Mouse (Mus musculus) liver, embryonic 14.5 days (tissue): Measurements from ENCODE around the gene Casc3. TPM values are rescaled to one million over a fixed set of nuclear protein-coding genes. Genes with fewer than 3 reads are reported as not detected.

Experiments
- ATAC-seq: fragments of 200-750 bp; cut with Nextera tagmentation; 2 replicates; pipeline ENCODE4 v1.8.0; 2017; ENCODE audit warnings: moderate number of reproducible peaks, mild to moderate bottlenecking, moderate library complexity; ENCODE audit not compliant: insufficient read depth
- DNase-seq, 3 experiments: peaks; one replicate each; pipeline ENCODE4 v3.0.0-alpha.2; 2012 to 2013; ENCODE audit warnings: low read depth in 3 of 3, low spot score in 3 of 3
- H3K27ac ChIP-seq: fragments of 300-500 bp; sonication (generic); 2 replicates; pipeline ENCODE4 v1.5.1; 2014; ENCODE audit warnings: moderate library complexity, mild to moderate bottlenecking, control low read depth, inconsistent platforms
- H3K27me3 ChIP-seq: fragments of 300-500 bp; sonication (generic); 2 replicates; pipeline ENCODE4 v1.6.1; 2014; ENCODE audit warnings: mild to moderate bottlenecking, low read length, moderate library complexity; ENCODE audit not compliant: control insufficient read depth, insufficient read depth
- H3K36me3 ChIP-seq: fragments of 300-500 bp; sonication (generic); replicated peaks from 2 replicates; pipeline ENCODE4 v1.6.1; 2014; ENCODE audit warnings: low read depth; ENCODE audit not compliant: control insufficient read depth, insufficient read depth
- H3K4me1 ChIP-seq, 2 experiments: fragments of 200-500 bp in 1 of 2; fragments of 300-500 bp in 1 of 2; sonication (generic) in 1 of 2; replicated peaks; 2 replicates each; pipeline ENCODE4 v1.6.1; 2012 to 2014; ENCODE audit warnings: antibody characterized with exemption in 1 of 2, inconsistent platforms in 1 of 2, low read length in 1 of 2; ENCODE audit not compliant: control insufficient read depth in 2 of 2, insufficient read depth in 2 of 2
- H3K4me2 ChIP-seq: fragments of 300-500 bp; sonication (generic); 2 replicates; pipeline ENCODE4 v1.6.1; 2014; ENCODE audit warnings: low read depth, mild to moderate bottlenecking, control low read depth, moderate library complexity
- H3K4me3 ChIP-seq, 2 experiments: fragments of 200-500 bp in 1 of 2; fragments of 300-500 bp in 1 of 2; sonication (generic) in 1 of 2; 2 replicates each; pipeline ENCODE4 v1.5.1; 2012 to 2014; ENCODE audit warnings: low read depth in 2 of 2, low read length in 2 of 2, mild to moderate bottlenecking in 2 of 2, control low read depth in 1 of 2, inconsistent platforms in 1 of 2, moderate library complexity in 1 of 2; ENCODE audit not compliant: insufficient read depth in 1 of 2
- H3K9ac ChIP-seq: fragments of 300-500 bp; sonication (generic); replicated peaks from 2 replicates; pipeline ENCODE4 v1.6.1; 2014; ENCODE audit warnings: mild to moderate bottlenecking, control low read depth, moderate library complexity
- H3K9me3 ChIP-seq: fragments of 300-500 bp; sonication (generic); 2 replicates; pipeline ENCODE4 v1.6.1; 2016; ENCODE audit warnings: low read length, mixed read lengths; ENCODE audit not compliant: control insufficient read depth
- CTCF ChIP-seq: IDR thresholded peaks from 2 replicates; pipeline ENCODE4 v1.5.1; 2016; ENCODE audit warnings: antibody characterized with exemption, low read depth, control low read depth
- EP300 ChIP-seq: IDR thresholded peaks from 2 replicates; pipeline ENCODE4 v1.6.1; 2016; ENCODE audit warnings: antibody characterized with exemption, low read depth
- WGBS: fragments of 180-500 bp; shearing (Covaris S2); extraction: QIAGEN DNeasy Blood & Tissue Kit; methylation state at CpG from one replicate; pipeline ENCODE4 v1.1.7; 2014; ENCODE audit not compliant: insufficient replicate concordance; 5-methylcytosine and 5-hydroxymethylcytosine counted together
- polyA plus RNA-seq, 2 experiments: library from polyadenylated mRNA; depleted of rRNA in 1 of 2; stranded (reverse) in 1 of 2; unstranded in 1 of 2; fragments of >200 nt; fragmentation: Nextera tagmentation in 1 of 2; extraction: Ambion mirVana in 1 of 2; gene quantifications; 2 replicates each; pipeline versions ENCODE4 v1.2.1 to v1.2.3; 2012 to 2014

Gene Casc3
- polyA plus RNA-seq, 2 experiments = 11.5 to 12.7 TPM

DNA sequence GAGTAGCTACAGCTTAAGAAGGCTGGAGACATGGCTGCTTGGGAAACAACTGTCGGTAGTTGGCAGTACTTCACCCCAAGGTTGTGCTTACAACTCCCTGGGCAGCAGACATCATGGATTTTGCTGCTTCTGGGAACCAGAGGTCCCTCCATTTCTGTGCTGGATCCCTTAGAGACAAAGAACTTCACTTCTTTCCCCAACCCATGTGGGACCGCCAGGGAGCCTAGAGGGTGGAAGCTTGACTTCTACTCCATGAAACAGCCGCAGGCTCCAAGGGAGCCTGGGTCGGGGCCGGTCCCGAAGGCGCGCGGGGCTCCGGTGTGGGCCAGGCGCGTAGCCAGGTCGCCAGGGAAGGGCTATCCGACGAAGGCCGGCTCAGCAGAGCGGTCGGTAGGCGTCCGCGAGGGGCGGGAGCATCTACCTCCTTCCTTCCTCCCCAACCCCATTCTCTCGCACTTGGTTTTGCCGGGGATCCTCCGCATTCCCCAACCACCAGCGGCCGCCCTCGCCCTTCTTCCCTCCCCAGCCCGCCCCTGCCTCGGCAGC is 10.2 kb upstream of the Casc3 start:
- peak; percentile 68 for ATAC-seq

GRCm38 (mm10) chr11:98795015-98795713 is 9.5 kb upstream of the Casc3 start, which contains the start of gene Msl1:
Msl1 (plus strand) TSS chr11:98795516.
- WGBS = under 1% methylated on average over 78 of the region's 89 CpGs
- no peaks in the 10 kb centered on the region for H3K27me3 ChIP-seq
- peak within 1 kb of the TSS; percentile 79 for H3K27ac ChIP-seq
- H3K9ac ChIP-seq = peak within 1 kb of the TSS; percentile 98
- ATAC-seq (peak; percentile 78), DNase-seq (peak; percentile 65 to 72 (median 69))
- no peaks in the 10 kb centered on the region for H3K9me3 ChIP-seq
- H3K4me1 ChIP-seq = peaks cover 15 to 24% of the 10 kb centered on the region in 2 experiments
- H3K36me3 ChIP-seq = peaks cover 18% of the 10 kb centered on the region
- peak within 1 kb of the TSS; percentile 95 for H3K4me2 ChIP-seq
- H3K4me3 ChIP-seq = peak within 1 kb of the TSS; percentile 85 to 99
- TF ChIP-seq EP300 (no peak), CTCF (no peak)

More for the DNA sequence above, 10.2 kb upstream of the Casc3 start:
- Histone ChIP-seq H3K36me3 (peaks cover 12% of the 10 kb centered on the region), H3K27ac (peak overlapping the region; percentile 79), H3K9me3 (no peaks in the 10 kb centered on the region), H3K9ac (peak overlapping the region; percentile 98), H3K27me3 (no peaks in the 10 kb centered on the region), H3K4me1 (peaks cover 19 to 28% of the 10 kb centered on the region in 2 experiments), H3K4me3 (peak overlapping the region; percentile 85 to 99), H3K4me2 (peak overlapping the region; percentile 95)
- DNase-seq = peak in 1 of 3 experiments; percentile 56
- under 1% methylated on average over 26 of the region's 30 CpGs for WGBS
- TF ChIP-seq CTCF (peak; percentile 44), EP300 (no peak)

DNA sequence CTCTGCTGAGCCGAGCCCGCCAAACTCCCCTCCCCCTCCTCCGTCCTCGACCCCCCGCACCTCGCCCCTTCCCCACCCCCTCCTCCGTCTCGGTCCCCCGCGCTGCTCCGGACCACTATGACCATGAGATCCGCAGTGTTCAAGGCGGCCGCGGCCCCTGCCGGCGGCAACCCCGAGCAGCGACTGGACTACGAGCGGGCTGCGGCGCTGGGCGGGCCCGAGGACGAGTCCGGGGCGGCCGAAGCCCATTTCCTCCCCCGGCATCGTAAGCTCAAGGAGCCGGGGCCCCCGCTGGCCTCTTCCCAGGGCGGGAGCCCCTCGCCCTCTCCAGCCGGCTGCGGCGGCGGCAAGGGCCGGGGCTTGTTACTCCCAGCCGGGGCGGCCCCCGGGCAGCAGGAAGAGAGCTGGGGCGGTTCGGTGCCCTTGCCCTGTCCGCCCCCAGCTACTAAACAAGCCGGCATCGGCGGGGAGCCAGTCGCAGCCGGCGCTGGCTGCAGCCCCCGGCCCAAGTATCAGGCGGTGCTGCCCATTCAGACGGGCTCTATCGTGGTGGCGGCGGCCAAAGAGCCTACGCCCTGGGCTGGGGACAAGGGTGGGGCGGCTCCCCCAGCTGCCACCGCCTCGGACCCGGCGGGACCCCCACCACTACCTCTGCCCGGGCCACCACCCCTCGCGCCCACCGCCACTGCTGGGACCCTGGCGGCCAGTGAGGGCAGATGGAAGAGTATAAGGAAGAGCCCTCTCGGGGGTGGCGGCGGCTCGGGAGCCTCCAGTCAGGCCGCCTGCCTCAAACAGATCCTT is 8.8 kb upstream of the Casc3 start:
- peak overlapping the region; percentile 95 for H3K4me2 ChIP-seq
- H3K9ac ChIP-seq = peak overlapping the region; percentile 98
- WGBS = under 1% methylated on average over 68 of the region's 74 CpGs
- no peak for DNase-seq
- TF ChIP-seq CTCF = peak; percentile 40; the same call in 1 of the 2 replicates
- no peak for TF ChIP-seq EP300
- H3K9me3 ChIP-seq = no peaks in the 10 kb centered on the region
- peak overlapping the region; percentile 79 for H3K27ac ChIP-seq
- peak overlapping the region; percentile 85 to 99 for H3K4me3 ChIP-seq
- no peaks in the 10 kb centered on the region for H3K27me3 ChIP-seq
- peak; percentile 64 for ATAC-seq
- peaks cover 15 to 21% of the 10 kb centered on the region in 2 experiments for H3K4me1 ChIP-seq
- H3K36me3 ChIP-seq = peaks cover 23% of the 10 kb centered on the region

DNA sequence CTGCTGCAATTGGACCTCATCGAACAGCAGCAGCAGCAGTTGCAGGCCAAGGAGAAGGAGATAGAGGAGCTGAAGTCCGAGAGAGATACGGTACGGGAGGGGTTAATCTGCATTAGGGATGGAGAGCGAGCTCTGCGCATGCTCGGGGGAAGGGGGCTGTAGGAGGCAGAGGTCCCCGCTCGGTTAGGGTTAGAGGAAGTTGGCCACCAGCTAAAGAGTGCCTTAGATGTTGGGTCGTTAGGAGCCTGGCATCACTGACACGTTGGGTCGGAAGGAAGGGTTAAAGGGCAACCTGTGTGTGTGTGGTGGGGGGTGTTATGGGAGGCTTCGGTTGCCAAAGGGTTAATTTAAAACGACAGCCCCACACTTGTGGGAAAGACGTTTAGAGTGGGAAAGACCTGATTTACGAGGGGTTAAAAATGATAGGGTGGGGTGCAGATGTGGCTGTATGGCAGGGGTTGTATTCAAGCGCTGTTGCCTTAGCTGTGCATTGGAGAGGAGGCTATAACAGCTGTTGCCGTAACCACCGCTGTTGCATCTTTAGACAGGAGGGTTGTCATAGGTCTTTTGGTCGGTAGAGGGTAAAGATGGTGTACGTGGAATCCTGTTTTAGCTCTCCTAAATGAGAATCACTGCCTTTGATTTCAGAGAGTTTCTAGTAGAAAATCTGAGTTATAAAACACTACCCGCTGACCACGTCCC is 8.0 kb upstream of the Casc3 start:
- H3K4me1 ChIP-seq = peaks cover 15 to 17% of the 10 kb centered on the region in 2 experiments
- peak overlapping the region; percentile 98 for H3K9ac ChIP-seq
- ATAC-seq = peak; percentile 1; the same call in 1 of the 2 replicates
- no peaks in the 10 kb centered on the region for H3K27me3 ChIP-seq
- H3K9me3 ChIP-seq = no peaks in the 10 kb centered on the region
- TF ChIP-seq EP300 (no peak), CTCF (0 out of 2 replicates have a peak, but pooled peaks have one; percentile 1)
- peak overlapping the region; percentile 85 to 99 for H3K4me3 ChIP-seq
- peak overlapping the region; percentile 79 for H3K27ac ChIP-seq
- H3K36me3 ChIP-seq = peaks cover 27% of the 10 kb centered on the region
- peak overlapping the region; percentile 95 for H3K4me2 ChIP-seq
- no peak for DNase-seq
- 4% methylated on average over 23 of the region's 23 CpGs for WGBS
